Mouse (Mus musculus) hindbrain, embryonic 13.5 days (tissue): ENCODE results near the gene Srsf4. TPM values are rescaled to one million over a fixed set of nuclear protein-coding genes. Genes with fewer than 3 reads are reported as not detected.

Source experiments
- ATAC-seq: fragments of 200-750 bp; cut with Nextera tagmentation; 2 replicates; pipeline ENCODE4 v1.8.0; 2017; ENCODE audit warnings: moderate TSS enrichment; ENCODE audit not compliant: low FRiP score
- H3K27ac ChIP-seq: fragments of 300-500 bp; sonication (generic); 2 replicates; pipeline ENCODE4 v1.5.1; 2015; ENCODE audit warnings: inconsistent platforms, mild to moderate bottlenecking, moderate library complexity
- H3K27me3 ChIP-seq: fragments of 300-500 bp; sonication (generic); 2 replicates; pipeline ENCODE4 v1.6.1; 2015; ENCODE audit warnings: mild to moderate bottlenecking, inconsistent platforms
- H3K36me3 ChIP-seq: fragments of 300-500 bp; sonication (generic); 2 replicates; pipeline ENCODE4 v1.6.1; 2015; ENCODE audit warnings: mild to moderate bottlenecking, inconsistent platforms
- H3K4me1 ChIP-seq: fragments of 300-500 bp; sonication (generic); replicated peaks from 2 replicates; pipeline ENCODE4 v1.6.1; 2015; ENCODE audit warnings: inconsistent platforms
- H3K4me2 ChIP-seq: fragments of 300-500 bp; sonication (generic); 2 replicates; pipeline ENCODE4 v1.6.1; 2015; ENCODE audit warnings: inconsistent platforms, mild to moderate bottlenecking, moderate library complexity
- H3K4me3 ChIP-seq: fragments of 300-500 bp; sonication (generic); 2 replicates; pipeline ENCODE4 v1.5.1; 2015; ENCODE audit warnings: mild to moderate bottlenecking, inconsistent platforms
- H3K9ac ChIP-seq: fragments of 300-500 bp; sonication (generic); 2 replicates; pipeline ENCODE4 v1.6.1; 2015; ENCODE audit warnings: mild to moderate bottlenecking, inconsistent platforms
- H3K9me3 ChIP-seq: fragments of 300-500 bp; sonication (generic); 2 replicates; pipeline ENCODE4 v1.6.1; 2016; ENCODE audit warnings: inconsistent platforms
- WGBS: fragments of 180-500 bp; shearing (Covaris S2); methylation state at CpG from one replicate; pipeline ENCODE4 v1.1.7; 2015; 5-methylcytosine and 5-hydroxymethylcytosine counted together
- polyA plus RNA-seq: library from polyadenylated mRNA; unstranded; fragments of >200 nt; fragmentation: Nextera tagmentation; extraction: Ambion mirVana; gene quantifications from 2 replicates; pipeline ENCODE4 v1.2.1, GENCODE M21; 2015

Gene Srsf4
- polyA plus RNA-seq, 1 experiment from 2014 or later: 119 TPM

DNA sequence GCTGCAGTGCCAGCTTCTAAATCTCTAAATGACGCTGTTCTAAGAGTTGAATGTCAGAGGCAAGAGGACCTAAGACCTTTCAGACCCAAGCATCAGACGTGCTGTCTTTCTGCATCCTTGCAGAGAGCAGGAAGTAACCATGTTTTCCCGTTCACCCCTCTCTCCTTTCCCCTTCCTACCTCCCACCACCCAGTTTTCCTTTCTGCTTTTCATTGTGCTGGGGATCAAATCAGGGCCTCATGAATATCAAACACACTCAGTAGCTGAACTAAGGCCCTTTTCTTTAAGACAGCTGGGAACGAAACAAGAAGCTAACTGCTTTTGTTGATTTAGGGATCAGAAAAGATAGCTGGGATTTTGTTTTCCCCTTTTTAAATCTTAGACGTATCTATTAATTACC lies 76.5 kb downstream of the Srsf4 start:
- H3K27ac ChIP-seq: no peak overlapping the region
- ATAC-seq: no peak
- WGBS: 21% methylated on average over 5 of the region's 5 CpGs

DNA sequence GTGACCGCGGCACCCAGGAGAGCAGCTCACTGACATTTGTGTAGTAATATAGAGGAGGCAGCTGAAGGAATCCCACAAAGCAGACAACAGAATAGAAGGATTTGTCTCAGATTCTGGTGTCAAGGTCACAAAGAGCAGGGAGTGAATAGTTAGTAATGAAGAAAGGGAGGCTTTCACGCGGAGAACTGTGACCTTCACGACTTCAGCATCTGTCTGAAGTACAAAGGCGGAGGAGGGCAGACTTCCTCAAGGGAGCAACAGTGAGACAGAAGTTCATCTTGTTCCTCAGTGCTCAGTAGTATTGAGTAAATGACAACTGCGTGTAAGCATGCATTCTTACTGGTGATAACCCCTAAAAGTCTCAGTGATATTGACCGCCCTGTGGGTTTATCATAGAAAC lies 77.2 kb downstream of the Srsf4 start:
- H3K9me3 ChIP-seq: no peaks in the 10 kb centered on the region
- H3K4me2 ChIP-seq: no peak overlapping the region
- no peak overlapping the region for H3K4me3 ChIP-seq
- H3K27ac ChIP-seq: no peak overlapping the region
- peaks cover 21% of the 10 kb centered on the region for H3K36me3 ChIP-seq
- H3K4me1 ChIP-seq: peaks cover 11% of the 10 kb centered on the region
- ATAC-seq: no peak
- H3K9ac ChIP-seq: no peak overlapping the region
- no peaks in the 10 kb centered on the region for H3K27me3 ChIP-seq
- WGBS: 33% methylated on average over 8 of the region's 8 CpGs

More for the DNA sequence above, 76.5 kb downstream of the Srsf4 start:
- Histone ChIP-seq H3K27me3 (no peaks in the 10 kb centered on the region), H3K36me3 (peaks cover 15% of the 10 kb centered on the region), H3K4me3 (no peak overlapping the region), H3K4me1 (peaks cover 11% of the 10 kb centered on the region), H3K9me3 (no peaks in the 10 kb centered on the region), H3K4me2 (no peak overlapping the region), H3K9ac (no peak overlapping the region)

Other genes starting within 250 kb of the Srsf4 start
- gene Ptpru, start 35.3 kb upstream of the Srsf4 start, polyA plus RNA-seq: 13.2 and 18.6 TPM in 2 replicates
- 36.9 and 38.5 TPM in 2 replicates for gene Mecr, start 30.1 kb upstream of the Srsf4 start, polyA plus RNA-seq
- not detected in 2 replicates for gene Tmem200b, start 48.2 kb downstream of the Srsf4 start, polyA plus RNA-seq
- gene Gm10300, start 201.1 kb downstream of the Srsf4 start, polyA plus RNA-seq: not detected in 2 replicates
- gene Epb41, start 201.7 kb downstream of the Srsf4 start, polyA plus RNA-seq: 94.7 and 95.1 TPM in 2 replicates